Mouse (Mus musculus) layer of hippocampus, postnatal 14 days (tissue): ENCODE results near the gene Tm6sf1. TPM values are rescaled to one million over a fixed set of nuclear protein-coding genes. Genes with fewer than 3 reads are reported as not detected.

Experiments used
- DNase-seq, 2 experiments: peaks; one replicate each; pipeline ENCODE4 v3.0.0; 2021 to 2022; ENCODE audit warnings: low spot score in 2 of 2, mixed read lengths in 1 of 2
- total RNA-seq, 2 experiments: library from RNA; stranded (reverse); gene quantifications; 2 replicates each; pipeline ENCODE4 v1.2.3; 2021

The Tm6sf1 gene
- total RNA-seq, 2 experiments from 2014 or later = 15.8 to 22.9 TPM

DNA sequence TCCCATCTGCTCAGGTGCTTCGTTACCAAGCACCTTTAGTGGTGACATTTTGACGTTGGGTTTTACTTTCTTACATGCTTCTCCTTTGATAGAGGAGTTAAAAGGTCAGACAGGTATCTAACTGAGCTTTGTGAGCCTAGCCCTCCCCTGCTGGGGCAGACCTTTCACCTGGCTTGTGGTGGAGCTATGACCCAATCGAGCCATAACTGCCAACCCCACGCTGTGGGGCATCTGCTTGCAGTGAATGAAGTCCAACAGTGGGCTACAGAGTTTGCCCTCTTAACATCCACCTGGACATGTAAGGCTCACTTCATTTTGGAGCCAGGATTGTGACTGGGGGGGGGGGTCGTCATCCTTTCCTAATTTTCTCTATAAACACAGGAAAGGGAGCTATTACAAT lies 21.5 kb downstream of the Tm6sf1 start:
- DNase-seq = no peak

DNA sequence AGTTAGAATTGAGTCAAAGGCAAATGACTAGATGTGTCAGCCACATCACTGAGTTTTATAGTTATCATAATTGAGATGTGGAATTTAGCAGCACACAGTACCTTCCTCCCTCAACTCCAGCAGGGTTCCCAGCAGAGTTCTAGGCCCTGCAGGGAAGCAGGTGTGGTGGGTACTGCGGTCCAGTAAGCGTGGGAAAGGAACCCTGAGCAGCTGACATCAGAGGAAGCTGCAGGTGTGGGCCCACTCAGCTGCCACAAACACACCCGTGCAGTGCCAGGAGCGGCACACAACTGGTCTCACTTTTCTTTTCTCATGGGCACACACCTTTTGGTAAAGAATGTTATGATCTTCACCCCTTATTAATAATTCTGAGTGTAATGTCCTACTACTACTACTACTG lies 22.0 kb downstream of the Tm6sf1 start:
- DNase-seq = no peak

DNA sequence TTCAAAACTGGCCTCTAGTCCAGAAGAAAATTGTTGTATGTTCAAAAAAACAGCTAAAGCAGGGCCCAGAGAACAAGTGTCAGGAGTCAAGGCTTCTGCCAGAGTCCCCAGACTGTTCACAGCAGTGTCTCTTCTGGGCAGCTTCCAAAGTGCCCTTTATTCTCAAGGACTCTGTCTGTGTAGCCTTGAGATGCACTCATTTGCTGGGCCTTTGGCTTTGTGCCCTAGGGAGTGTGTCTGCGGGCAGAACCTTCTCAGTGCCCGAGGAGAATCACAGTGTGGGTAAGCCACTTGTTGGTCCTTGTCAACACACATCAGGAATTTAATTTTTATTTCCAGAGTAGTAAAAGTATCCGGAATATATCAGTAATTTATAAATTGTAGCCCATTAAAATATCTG lies 22.8 kb downstream of the Tm6sf1 start:
- no peak for DNase-seq

DNA sequence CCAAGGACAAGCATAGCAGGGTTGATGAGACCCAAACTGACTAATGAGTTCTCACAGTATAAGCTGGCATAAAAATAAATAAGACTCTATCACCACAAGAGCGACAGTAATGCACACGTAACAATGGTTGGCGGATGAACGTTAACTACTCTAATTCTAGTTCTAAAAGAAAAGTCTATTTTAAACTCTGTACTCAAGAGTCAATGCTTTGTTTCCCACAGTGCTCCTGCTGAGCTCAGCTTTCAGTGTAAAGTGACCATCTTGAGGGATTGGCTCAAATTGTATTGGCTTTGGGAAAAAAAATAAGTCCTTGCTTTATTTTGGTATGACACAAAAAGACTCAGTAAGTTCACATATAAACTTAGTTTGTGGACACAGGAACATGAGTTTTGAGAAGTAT lies 26.3 kb downstream of the Tm6sf1 start:
- DNase-seq = no peak

DNA sequence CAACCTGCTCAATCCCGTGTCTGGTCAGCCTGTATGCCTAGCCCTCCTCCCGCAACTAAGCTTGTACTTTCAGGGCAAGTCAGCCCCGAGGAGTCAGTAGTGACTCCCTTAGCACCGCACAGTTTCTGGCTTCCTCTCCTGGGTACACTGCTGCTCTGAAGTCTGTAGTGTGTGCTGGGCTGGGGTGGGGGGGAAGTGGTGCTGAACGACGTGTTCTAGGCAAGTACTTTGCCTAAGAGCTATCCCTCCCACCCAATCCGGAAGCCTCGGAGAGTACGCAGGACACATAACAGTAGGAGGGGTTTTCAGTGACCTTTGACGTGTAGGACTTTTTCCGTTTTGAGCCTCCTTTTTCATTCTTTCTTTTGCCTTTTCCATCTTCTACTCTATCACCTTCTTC lies 40.6 kb downstream of the Tm6sf1 start:
- no peak for DNase-seq

DNA sequence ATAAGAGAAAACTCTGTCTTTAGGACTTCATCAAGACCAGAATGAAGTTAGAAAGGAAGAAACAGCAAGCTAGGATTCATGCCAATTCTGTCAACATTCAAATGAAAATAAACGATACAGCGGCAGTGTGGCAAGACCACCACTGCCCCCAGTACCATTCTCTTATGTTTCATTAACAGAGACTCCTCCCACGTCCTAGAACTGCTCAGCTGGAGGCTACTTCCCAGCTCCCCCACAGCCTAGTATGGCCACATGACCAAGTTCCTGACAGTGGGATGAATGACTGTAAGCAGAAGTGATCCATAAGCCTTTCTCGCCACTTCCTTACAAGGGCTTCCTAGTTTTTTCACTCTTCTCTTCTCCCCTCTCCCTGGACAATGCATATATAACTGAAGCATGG lies 45.3 kb downstream of the Tm6sf1 start:
- DNase-seq = no peak

DNA sequence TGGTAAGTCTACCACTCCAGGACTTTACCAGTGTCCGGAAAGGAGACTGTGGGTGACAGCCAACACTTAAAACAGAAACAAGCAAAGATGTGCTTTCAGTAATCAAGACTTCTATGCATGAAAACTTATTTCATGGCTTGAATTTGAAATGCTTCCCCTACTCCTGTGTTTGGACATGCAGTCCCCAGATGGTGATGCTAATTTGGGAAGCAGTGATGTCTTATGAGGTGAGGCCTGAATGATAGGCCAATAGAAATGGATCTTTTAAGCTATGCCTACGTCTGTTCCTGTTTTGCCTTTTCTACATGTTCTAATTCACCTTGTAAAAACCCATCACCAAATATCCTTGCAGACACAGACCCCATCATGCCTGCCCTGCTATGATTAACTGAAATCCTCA lies 46.1 kb downstream of the Tm6sf1 start:
- no peak for DNase-seq

DNA sequence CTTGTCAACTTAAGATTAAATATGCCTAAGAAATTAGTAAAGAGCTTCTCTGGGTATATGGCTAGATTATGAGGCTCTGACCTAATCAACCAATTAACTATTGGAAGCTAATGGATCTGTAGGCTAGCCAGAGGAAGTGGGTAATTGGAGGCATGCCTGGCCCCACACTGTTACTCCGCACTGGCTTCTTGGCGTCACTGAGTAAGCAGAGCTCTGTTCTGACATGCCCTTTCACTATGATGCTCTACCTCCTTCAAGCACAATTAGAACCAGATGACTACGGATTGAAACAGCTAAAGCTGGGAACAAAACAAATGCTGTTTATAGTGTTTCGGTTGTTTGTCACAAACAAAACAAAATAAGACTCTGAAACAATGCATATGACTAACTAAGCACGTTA lies 59.5 kb downstream of the Tm6sf1 start:
- DNase-seq = no peak

DNA sequence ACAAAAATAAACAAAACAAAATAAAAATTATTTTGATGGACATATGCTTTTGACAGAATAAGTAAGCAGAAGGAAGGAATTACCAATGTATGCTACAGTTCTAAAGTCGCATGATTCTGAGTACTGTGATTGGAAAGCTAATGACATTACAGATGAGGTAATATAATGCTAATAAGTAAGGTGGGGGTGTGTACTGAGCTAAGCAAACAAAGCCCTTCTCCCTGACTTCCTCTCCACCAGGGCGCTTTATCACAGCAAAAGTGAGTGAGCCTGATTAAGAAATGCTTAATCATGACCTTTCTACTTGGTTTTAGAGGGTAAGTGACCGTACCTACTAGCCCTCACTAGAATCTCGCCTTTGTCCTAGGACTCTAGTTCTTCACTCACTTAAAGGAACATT lies 61.5 kb downstream of the Tm6sf1 start:
- no peak for DNase-seq

DNA sequence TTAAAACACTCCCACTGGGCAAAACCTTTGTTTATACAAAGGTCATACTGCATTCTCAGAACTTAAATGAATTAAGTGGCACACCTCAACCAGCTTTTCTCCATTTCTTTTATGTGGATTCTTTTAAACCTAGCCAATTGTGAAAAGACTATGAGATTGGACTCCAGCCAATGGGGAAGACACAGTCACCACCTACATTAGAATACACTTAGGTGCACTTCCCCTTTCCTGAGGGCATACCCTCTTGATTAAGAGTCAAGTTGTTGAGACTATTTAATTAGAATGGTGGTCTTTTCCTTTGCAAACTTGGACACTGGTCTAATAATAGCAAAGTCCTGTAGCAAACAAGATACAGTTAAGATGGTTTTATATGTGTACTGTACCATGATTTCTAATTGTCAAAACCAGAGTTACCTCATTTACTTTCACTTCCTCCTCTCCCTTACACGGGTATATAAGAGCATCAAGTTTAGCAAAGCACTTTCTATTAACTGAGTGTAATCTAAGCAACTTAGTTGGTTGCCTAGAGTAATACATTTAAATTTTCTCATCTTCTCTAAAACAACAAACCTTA lies 62.7 kb downstream of the Tm6sf1 start:
- no peak for DNase-seq

DNA sequence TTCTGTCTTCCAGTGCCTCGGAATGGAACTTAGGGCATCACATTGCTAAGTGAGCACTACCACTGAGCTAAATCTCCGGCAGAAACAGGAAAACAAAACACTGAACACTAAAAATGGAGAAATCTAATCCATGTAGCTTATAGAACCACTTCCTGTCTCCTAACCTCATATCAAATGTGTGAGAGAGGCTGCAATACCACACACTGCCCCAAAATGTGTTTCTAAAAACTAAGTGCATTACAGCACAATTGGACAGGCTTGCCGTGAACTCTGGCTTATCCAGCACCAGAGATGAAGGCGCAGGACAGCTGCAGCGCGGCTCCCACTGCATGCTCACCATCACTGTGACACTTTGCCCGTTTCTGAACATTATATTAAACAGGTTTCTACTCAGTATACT lies 70.2 kb downstream of the Tm6sf1 start:
- no peak for DNase-seq

DNA sequence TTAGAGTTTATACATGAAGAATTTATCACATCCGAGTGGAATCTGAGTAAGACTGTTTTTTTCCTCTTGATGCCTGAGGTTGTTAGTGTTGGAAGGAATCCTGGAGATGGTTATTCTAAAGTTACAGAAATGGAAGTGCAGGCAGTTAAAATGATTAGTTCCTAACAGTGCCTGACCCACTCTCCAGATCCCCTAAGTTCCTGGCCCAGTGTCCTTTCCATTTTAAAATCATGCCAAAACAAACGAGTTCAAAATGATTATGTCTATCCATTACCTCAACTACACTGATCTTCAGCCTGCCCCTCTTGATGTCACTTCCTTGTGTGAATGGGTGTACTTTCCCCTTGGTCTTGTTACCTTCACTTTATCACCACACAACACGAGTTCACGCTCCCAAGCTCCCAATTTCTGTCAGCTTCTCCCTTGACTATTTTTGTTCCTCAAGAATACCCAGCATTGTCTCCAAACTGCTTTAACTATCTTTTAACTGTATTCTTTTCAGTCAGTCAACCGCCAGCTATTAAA lies 73.8 kb downstream of the Tm6sf1 start:
- DNase-seq = no peak

DNA sequence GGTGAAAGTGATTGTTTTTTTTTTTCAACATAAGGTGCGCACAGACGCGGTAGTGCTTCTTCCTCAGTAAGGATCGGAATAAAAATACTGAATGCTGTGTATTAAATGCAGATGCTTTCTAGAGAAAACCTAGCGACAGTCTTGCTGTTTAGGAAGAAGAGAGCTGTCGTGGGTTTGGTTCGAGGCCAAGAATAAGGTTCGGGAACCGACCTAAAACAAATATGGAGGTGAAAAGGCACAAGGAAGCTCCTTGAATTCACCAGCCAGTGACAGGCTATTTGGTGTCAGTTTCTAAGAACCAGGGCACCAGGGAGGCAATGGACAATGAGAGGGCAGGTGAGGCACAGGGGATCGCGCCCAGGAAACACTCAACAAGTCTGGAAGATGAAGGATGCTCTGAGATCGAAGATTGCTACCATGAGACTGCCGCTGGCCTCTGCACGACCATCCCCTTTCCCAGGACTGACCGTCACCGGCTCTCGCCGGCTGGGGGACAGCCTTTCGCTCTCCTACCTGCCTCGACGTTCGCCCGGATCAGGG lies 74.3 kb downstream of the Tm6sf1 start:
- peak in 1 of 2 experiments; percentile 15 for DNase-seq

DNA sequence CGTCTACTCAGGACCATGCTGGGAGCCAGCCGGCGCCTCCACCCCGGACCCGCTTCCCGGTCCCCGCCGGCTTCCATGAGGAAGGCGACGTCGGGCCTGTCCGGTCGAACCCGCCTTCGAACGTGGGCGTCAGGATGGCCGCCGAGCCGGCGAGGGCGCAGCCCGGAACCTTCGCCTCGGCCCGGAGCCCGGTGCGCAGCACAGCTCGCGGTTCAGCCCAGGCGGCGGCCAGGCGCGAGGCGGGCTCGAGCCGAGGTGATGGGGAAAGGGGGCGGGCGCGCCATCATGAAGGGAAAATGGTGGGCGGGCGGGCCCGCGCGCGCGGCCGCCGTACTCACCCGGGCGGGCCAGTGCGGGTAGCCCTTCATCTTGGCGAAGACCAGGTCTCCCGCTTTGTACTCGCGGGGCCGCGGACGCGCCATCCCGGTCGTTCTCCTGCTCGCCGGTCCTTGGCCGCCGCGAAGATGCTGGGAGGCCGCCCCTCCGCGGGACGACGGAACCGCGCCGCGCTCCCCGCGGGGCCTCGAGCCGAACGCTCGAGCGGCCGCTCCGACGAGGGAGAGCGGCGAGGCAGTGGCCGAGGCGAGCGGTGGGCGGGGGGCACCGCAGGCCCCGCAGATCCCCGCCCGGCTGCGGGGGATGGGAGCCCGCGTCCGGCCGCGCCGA lies 74.9 kb downstream of the Tm6sf1 start:
- peak; percentile 65 to 71 for DNase-seq

Other genes starting within 250 kb of the Tm6sf1 start
- gene Homer2, start 151.5 kb upstream of the Tm6sf1 start, total RNA-seq = 100 to 1,000 TPM in 1 of 2 experiments, 10 to 100 TPM in 1; 96.9 to 104 TPM
- gene Ramac, start 96.1 kb upstream of the Tm6sf1 start, total RNA-seq = 10 to 100 TPM; 63.1 to 64.2 TPM
- 10 to 100 TPM; 27.5 to 29.4 TPM for gene 3110040N11Rik, start 69.5 kb upstream of the Tm6sf1 start, total RNA-seq
- gene Btbd1, start 29.6 kb upstream of the Tm6sf1 start, total RNA-seq = 100 to 1,000 TPM; 108 to 112 TPM
- not detected for gene Gm10160, start 3.2 kb upstream of the Tm6sf1 start, total RNA-seq
- 10 to 100 TPM; 54.9 to 58.9 TPM for gene Hdgfl3, start 75.5 kb downstream of the Tm6sf1 start, total RNA-seq
- not detected for gene Bnc1, start 133.3 kb downstream of the Tm6sf1 start, total RNA-seq